Mouse (Mus musculus): Measurements from ENCODE around the gene Rftn1. TPM values are rescaled to one million over a fixed set of nuclear protein-coding genes. Genes with fewer than 3 reads are reported as not detected.

Gene Rftn1
- polyA plus RNA-seq, 1 experiment from 2014 or later: 10.2 TPM

DNA sequence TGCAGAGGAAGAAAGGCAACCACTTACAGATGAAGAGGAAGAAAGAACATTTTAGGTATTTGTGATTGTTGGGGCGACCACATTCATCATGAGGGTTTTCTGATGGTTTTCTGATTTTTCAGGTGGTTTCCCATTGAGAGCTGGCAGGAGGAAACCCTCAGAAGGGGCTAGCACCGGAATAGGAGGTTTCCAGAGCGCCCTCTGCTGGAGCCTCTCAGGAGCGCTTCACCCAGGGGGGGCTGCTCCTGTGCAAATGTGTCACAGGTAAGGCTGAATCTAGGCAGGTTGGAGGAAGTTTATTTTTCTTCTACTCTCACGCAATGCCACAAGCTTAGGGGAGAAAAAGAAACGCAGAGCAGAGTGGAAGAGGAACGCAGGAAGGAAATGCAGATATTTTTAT, 225.4 kb downstream of the Rftn1 start:
- DNase-seq (ENCODE audit: extremely low spot score, low spot score): no peak
- no peak overlapping the region for H3K4me3 ChIP-seq
- 70% methylated on average over 7 of the region's 7 CpGs for WGBS
- H3K36me3 ChIP-seq (replicated peaks): no peaks in the 10 kb centered on the region
- H3K27ac ChIP-seq: no peak overlapping the region
- H3K4me1 ChIP-seq: no peaks in the 10 kb centered on the region
- no peaks in the 10 kb centered on the region; the same call in 1 of the 2 replicates for H3K9me3 ChIP-seq
- peaks cover 12% of the 10 kb centered on the region for H3K27me3 ChIP-seq (ENCODE audit: poor library complexity, severe bottlenecking)

DNA sequence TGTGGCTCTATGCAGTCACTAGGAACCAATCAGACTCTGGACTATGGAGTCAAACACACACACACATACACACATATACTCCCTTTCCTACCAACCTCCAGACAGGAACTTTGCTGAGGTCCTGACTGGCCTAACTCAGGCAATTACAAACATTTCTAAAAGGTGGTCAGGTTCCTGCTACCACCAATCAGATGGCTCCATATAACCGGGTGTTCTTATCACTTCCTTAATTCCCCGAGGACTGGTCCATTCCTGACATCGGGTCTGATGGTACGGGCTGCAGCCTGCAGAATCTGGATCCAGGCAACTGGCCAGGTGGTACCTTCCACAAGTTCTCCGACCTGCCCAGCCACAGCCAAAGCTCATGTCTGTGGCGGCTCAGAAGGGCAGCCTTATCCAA, 226.0 kb downstream of the Rftn1 start:
- Histone ChIP-seq H3K4me3 (no peak overlapping the region), H3K27ac (no peak overlapping the region), H3K27me3 (ENCODE audit: poor library complexity, severe bottlenecking) (peaks cover 12% of the 10 kb centered on the region), H3K9me3 (no peaks in the 10 kb centered on the region), H3K4me1 (no peaks in the 10 kb centered on the region), H3K36me3 (replicated peaks) (no peaks in the 10 kb centered on the region)
- 91% methylated on average over 6 of the region's 6 CpGs for WGBS
- DNase-seq (ENCODE audit: extremely low spot score, low spot score): no peak

GRCm38 (mm10) chr17:49959021-49959420, 231.5 kb downstream of the Rftn1 start:
- Histone ChIP-seq H3K27me3 (ENCODE audit: poor library complexity, severe bottlenecking) (no peaks in the 10 kb centered on the region), H3K9me3 (no peaks in the 10 kb centered on the region), H3K36me3 (replicated peaks) (no peaks in the 10 kb centered on the region), H3K4me1 (no peaks in the 10 kb centered on the region), H3K4me3 (no peak overlapping the region), H3K27ac (no peak overlapping the region)
- DNase-seq (ENCODE audit: extremely low spot score, low spot score): no peak

GRCm38 (mm10) chr17:49951856-49952607, 238.4 kb downstream of the Rftn1 start:
- H3K27ac ChIP-seq: peak overlapping the region; percentile 72
- no peaks in the 10 kb centered on the region for H3K36me3 ChIP-seq (replicated peaks)
- DNase-seq (ENCODE audit: extremely low spot score, low spot score): peak; percentile 37
- WGBS: 43% methylated on average over 22 of the region's 22 CpGs
- peaks cover 24% of the 10 kb centered on the region for H3K27me3 ChIP-seq (ENCODE audit: poor library complexity, severe bottlenecking)
- no peaks in the 10 kb centered on the region for H3K9me3 ChIP-seq
- peaks cover 14% of the 10 kb centered on the region for H3K4me1 ChIP-seq
- peak overlapping the region; percentile 37 for H3K4me3 ChIP-seq

GRCm38 (mm10) chr17:49951491-49951855, 239.0 kb downstream of the Rftn1 start:
- 10% methylated on average over 7 of the region's 7 CpGs for WGBS
- no peaks in the 10 kb centered on the region for H3K9me3 ChIP-seq
- H3K4me3 ChIP-seq: peak overlapping the region; percentile 37
- H3K27me3 ChIP-seq (ENCODE audit: poor library complexity, severe bottlenecking): peaks cover 24% of the 10 kb centered on the region
- H3K27ac ChIP-seq: peak overlapping the region; percentile 72; the same call in 1 of the 2 replicates
- H3K36me3 ChIP-seq (replicated peaks): no peaks in the 10 kb centered on the region
- H3K4me1 ChIP-seq: peaks cover 15% of the 10 kb centered on the region
- DNase-seq (ENCODE audit: extremely low spot score, low spot score): peak; percentile 66

DNA sequence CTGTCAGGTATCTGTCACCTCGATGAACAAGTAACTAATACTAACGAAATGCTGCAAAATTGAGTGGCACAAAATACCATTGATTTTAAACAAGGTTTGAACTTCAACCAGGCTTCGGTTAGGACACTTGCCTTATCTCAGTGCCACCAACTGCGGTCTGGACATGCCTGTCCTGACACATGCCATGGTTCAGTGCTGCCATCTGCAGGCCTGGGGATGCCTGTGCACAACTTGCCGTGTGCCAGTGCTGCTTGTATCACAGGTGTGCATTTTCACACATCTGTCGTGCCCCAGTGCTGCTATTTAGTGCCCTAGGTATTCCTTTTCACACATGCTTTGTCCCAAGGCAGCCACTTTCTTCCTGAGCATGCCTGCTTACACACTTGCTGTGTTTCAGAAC, 247.8 kb downstream of the Rftn1 start:
- Histone ChIP-seq H3K27ac (no peak overlapping the region), H3K4me3 (no peak overlapping the region), H3K4me1 (peaks cover 14% of the 10 kb centered on the region), H3K9me3 (no peaks in the 10 kb centered on the region), H3K27me3 (ENCODE audit: poor library complexity, severe bottlenecking) (no peaks in the 10 kb centered on the region), H3K36me3 (replicated peaks) (no peaks in the 10 kb centered on the region)
- no peak for DNase-seq (ENCODE audit: extremely low spot score, low spot score)
- 73% methylated on average over 6 of the region's 6 CpGs for WGBS

Other genes with a start within 250 kb of the Rftn1 start
- 0.23 TPM in 1 of 2 replicates, not detected in the other for gene Dazl, start 103.0 kb upstream of the Rftn1 start, polyA plus RNA-seq (2016; fragmentation: Nextera tagmentation; extraction: Ambion mirVana)

Data from forebrain, embryonic 10.5 days (tissue).